Mouse (Mus musculus) cerebral cortex, adult 2 months (tissue): Measurements from ENCODE around the gene Lrrc45.

Experiments
- WGBS: fragments of 180-500 bp; shearing (Covaris S2); methylation state at CpG from one replicate; pipeline ENCODE4 v1.1.7; 2018; 5-methylcytosine and 5-hydroxymethylcytosine counted together

Gene Lrrc45

DNA sequence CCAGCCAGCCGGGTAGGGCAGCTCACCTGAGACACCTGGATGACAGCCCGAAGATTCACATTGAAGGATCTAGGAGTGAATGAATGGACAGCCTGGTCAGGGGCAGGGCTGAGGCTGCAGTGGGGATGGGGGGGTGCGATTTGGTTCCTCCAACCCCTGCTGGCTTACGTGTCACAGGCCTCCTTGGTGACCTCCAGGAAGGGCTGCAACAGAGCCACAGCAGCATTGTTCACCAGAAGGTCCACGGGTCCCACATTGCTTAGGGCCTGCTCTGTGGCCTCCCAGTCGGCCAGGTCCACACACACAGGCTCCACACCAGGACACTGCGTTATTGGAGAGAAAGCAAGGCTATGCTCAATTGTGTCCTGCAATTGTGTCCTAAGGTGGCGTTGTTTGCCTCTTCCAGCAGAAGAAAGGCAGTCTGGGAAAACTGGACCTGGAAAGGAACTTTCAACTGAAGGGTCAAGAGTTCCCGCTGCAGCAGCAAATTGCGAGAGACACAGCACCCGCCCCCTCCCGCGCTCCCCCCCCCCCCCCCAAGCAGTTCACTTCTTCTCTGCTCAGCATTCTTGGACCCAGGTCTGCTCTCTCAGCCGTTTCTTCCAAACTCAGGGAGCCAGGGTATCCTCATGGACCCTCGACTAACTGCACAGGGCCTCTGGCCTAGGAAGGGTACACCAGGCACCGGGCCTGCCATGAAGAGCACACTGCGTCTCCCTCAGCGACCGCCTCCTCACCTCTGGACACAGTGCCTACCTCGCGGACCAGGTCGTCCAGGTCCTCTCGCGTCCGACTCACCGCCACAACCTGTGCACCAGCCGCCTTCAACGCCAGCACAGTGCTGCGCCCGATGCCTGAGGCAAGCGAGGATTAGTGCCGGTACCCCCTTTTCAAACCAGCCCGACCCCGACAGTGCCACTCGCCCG, 12.8 kb downstream of the Lrrc45 start:
- WGBS: 32% methylated on average over 36 of the region's 36 CpGs

DNA sequence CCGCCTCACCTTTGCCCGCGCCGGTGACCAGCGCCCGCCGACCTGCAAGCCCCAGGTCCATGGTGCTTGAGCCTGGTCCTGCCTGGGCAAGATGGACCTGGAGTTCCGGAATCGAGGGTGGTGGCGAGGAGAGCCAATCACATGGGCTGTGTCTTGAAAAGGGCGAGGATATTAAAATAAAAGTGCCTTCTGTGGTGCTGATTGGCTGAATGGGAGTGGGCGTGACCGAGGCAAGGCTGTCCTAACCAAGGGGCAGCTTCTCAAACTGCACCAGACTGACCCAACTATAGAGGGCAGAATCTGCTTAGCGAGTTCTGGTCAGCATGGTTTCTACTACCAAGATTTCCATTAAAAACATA, 13.4 kb downstream of the Lrrc45 start, which contains the start of gene Dcxr:
Gene Dcxr (minus strand): TSS at position 113 of the 359 bp plus-strand sequence.
- WGBS: 7% methylated on average over 14 of the region's 14 CpGs

DNA sequence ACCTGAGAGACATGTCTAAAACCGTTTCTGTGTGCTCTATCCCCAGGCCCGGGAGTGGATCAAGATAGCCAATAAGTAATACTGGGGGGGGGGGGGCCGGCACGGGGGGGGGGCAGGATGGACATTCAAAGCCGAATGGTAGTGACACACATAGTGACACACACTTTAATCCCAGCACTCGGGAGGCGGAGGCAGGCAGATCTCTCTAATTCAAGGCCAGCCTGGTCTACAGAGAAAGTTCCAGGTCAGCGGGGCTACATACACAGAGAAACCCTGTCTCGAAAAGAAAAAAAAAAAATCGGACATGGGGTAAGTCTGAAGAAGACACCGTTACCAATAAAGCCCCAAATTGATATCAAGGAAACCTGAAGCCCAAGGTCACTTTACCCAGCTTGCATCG, 13.8 kb downstream of the Lrrc45 start:
- 61% methylated on average over 12 of the region's 12 CpGs for WGBS

DNA sequence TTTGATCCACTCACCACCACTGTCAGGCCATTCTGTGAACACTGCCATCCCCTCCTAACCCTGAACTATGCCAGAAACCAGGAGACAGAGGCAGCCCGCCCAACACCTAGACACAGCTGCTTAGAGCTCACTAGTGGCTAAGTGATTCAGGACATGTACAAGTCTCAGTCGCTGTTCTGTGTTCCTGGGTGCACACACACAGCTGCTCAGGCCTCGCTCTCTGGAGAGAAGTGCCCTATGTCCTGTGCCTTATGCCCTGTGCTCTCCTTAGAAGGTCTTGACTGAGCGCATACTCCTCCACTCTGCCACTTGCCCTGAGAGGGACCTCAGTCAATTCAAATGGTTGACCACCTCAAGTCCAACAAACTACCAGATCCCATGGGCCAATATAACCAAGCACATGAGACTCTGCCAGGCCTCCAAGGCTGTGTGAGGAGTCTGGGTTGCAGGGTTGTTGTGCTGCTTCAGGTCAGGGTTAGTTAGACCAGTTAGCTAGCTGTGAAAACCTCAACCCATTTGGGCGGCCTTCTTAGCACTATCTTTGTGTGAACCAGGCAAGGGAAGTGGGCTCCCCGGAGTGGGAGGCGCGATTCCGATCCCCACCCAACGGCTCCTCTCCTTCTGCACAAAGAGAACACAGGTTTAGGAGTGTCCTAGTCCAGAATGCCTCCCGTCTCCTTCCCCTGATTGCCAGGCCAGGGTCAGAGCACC, 15.0 kb downstream of the Lrrc45 start:
- WGBS: 79% methylated on average over 11 of the region's 11 CpGs

DNA sequence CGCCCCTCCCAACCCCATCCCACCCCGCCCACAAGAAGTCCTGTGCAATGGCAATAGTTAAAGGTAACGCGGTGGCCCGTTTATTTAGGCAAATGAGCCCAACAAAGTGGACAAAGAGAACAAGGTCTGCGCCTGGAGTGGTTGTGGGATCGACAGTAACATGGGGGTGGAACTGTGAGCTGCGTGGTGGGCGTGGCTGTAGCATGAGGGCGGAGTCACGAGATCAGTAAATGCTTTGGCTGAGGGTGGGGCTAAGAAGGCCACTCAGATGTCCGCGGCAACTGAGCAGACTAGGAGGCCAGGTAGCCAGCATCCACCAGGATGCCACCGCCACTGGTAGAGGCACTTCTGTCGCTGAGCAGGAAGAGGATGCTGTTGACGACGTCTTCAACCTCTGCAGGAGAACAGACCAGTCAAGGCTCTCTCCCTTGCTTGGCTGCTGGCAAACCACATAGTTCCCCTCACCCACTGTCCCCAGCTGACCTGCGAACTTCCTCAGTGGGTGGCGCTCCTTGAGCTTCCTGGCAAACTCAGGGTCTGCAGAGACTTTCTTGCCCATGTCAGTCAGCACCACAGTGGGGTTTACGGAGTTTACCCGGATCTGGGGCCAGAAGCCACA, 15.8 kb downstream of the Lrrc45 start:
- WGBS: 7% methylated on average over 18 of the region's 21 CpGs

DNA sequence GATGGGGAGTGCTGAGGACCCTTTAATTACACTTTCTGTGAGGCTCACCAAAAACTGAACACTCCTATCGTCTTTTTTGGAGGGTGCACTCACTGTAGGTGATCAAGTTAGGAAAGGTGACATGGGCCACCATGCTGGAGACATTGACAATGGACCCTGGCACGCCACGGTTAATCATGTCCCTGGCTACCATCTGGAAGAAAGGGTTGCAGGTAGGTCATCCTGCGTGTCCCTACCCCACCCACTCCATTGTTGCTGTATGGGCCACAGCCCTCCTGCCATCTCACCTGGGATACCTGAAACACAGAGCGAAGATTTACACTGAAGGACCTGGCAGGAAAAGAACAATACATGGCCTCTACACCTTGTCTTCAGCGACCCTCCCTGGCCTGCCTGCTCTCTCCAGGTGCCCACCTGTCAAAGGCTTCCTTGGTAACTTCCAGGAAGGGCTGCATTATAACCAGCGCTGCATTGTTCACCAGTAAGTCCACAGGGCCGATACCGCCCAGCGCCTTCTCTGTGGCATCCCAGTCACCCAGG, 16.7 kb downstream of the Lrrc45 start:
- WGBS: 89% methylated on average over 10 of the region's 10 CpGs

DNA sequence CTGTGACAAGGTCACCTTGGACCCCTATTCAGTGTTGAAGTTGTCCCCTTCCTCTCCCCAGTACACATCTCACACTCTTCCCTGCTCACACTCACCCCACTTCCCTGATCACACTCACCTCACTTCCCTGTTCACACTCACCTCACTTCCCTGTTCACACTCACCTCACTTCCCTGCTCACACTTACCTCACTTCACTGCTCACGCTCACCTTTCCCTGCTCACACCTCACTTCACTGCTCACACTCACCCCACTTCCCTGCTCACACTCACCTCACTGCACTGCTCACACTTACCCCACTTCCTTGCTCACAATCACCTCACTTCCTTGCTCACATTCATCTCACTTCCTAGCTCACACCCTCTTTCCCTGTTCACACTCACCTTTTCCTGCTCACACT, 17.7 kb downstream of the Lrrc45 start:
- WGBS: 100% methylated on average over 1 of the region's 1 CpGs

DNA sequence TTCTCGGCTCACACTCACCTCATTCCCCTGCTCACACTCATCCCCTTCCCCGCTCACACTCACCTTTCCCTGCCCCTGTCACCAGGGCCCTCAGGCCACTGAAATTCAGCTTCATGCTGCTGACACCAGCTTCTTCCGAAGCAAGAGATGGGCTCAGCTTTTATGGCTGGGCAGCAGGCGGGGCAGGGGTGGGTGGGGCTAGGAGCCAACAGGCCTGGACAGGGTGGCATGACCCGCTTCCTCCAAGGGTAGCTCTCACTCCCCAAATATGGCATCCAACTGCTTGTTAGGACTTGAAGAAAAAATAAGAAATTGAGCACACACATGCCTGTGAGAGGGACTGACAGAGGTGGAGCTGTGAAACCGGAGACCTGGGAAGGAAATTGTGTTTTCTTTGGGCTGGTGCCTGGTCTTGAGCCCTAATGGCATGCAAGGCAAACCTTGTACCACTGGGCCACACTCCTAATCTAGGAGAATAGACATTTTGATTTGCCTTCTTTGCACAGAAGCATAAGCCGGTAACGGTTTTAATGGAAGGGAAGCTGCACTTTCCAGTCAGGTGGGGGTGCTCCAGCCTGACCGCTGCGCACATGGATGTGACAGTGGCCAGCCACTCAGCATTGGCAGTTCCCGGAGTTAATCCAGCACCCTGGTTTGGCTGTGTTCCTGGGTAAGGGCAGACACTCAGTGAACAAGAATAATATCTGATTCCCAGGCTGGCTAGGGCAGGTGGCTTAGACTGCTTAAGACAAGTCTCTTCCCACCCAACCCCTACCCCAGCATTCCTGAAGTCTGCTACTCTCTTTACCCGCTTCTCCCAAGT, 18.3 kb downstream of the Lrrc45 start, which contains the start of gene Cbr2:
Gene Cbr2 (minus strand): TSS at position 257 of the 823 bp plus-strand sequence.
- WGBS: 79% methylated on average over 12 of the region's 12 CpGs

DNA sequence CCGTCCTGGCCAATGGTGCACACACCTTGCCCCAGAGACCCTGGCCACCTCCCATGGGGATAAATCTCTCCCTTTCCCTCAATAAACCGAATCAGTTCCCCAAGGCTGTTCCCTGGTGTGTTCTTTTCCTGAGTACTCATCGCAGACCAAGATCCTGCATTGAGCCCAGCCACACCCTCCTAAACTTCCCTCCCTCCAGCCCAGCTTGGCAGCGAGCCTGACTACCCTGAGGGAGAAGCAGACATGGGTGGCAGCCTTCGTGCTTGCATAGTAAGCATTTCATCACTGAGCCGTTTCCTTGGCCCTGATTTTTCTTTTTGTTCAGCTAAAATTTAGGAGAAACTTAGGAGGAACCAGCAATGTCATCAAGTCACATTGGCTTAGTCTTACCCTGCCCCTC, 19.8 kb downstream of the Lrrc45 start:
- WGBS: 43% methylated on average over 6 of the region's 6 CpGs

DNA sequence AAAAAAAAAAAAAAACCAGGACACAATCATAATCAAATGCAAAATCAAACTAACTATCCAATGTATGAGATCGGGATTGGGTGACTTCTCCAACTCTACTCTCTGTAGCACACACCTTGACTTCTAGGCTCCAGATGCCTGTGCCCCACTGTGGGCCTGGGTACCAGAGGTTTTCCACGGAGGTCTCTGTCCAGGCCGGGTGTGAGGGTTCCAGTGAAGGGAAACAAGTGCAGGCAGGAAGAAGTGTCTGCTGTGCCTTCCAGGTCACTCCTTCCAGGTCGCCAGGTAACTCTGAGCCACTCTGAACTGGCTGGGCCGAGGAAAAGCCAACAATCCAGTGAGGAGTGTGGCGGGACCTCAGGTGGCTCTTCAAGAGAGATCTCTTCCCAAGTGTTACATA, 22.7 kb downstream of the Lrrc45 start:
- WGBS: 81% methylated on average over 6 of the region's 6 CpGs

DNA sequence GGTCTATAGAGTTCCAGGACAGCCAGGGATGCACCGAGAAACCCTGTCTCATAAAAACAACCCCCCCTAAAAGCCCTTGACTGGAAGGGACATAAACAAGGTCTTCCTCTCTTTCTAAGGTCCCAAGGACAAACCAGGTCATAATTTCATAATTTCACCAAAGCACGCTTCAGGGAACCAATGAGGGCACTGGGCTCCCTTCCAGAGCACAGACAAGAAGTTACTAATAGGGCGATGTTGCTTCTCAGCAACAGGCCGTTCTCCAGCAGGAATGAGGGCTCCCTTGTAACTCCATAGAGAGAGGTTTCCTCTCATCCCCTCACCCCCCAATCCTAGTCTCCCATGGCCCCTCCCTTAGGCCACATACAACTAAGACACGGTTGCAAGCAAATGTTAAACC, 27.3 kb downstream of the Lrrc45 start:
- 87% methylated on average over 5 of the region's 5 CpGs for WGBS

DNA sequence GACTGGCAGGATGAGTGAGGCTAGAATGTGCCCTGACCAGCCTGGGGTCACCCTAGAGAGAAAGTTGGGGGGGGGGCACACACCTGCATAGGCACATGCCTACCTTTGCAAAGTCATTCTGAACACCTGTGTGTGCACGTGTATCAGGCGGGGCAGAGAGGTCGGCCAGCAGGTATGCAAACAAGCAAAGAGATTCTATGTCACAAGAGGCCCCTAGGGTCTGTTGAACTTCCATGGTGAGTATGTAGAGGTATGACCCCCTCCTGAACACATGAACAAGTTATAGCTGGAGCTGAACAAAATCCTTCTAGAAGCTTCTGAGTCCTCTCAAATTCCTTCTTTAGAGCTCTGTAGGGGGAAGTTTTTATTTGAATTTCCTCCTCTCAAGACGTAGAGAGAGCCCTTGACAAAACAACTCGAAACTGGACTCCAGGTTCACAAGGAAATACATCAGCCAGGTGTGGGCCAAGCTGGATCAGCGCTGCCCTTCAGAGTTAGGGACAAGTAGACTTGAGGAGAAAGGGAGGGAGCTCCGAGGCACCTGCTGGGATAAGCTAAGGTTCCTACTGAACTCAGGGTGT, 30.5 kb downstream of the Lrrc45 start:
- 76% methylated on average over 7 of the region's 7 CpGs for WGBS

DNA sequence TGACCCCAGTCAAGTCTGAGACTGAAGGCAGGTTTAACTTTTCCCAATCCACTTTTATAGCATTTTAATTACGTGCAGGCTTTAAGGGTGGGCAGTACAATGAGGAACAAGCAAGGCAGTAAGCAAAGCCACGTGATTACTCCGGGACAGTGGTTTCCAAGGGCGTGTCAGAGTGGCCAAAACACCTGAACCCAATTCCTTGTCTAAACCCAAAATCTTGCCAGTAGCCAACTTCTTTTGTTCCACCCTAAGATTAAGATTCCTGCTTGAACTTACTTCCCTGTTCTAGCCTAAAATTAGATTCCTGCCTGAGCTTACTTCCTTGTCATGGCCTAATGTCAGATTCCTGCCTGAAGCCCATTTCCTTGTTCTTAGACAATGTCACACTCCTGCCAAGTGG, 34.2 kb downstream of the Lrrc45 start:
- 79% methylated on average over 4 of the region's 4 CpGs for WGBS

DNA sequence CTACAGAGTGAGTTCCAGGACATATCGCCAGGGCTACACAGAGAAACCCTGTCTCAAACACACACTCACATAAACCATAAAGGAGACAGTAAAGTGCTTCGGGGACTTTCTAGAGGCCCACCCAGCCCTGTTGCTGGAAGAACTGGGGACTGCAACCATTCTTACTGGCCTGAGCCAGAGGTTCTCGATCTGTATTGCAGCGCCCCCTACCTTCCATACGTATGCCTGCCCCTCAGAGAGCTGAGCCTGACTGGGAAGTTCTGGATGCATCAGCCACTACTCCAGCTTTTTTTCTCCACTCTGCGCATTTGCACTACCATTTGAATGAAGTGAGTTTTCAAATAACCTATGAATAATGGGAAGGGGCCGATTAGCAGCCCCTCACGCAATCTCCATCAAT, 35.7 kb downstream of the Lrrc45 start:
- WGBS: 58% methylated on average over 8 of the region's 8 CpGs

DNA sequence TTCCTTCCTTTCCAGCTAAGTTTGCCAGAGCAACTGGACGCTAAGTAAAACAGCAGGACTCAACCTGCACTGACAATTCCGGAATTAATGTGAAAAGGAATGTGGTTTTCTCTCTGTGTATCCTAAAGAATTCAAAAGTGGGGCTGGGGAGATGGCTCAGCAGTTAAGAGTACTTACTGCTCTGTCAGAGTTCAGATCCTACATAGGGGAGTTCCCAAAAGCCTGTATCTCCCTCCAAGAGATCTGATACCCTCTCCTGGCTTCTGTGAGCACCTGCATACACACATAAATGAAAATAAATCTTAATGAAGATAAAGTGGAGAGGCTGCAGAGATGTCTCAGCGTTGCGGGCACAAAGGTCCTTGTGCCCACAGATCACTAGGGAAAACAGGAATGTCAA, 37.9 kb downstream of the Lrrc45 start:
- 80% methylated on average over 4 of the region's 4 CpGs for WGBS

DNA sequence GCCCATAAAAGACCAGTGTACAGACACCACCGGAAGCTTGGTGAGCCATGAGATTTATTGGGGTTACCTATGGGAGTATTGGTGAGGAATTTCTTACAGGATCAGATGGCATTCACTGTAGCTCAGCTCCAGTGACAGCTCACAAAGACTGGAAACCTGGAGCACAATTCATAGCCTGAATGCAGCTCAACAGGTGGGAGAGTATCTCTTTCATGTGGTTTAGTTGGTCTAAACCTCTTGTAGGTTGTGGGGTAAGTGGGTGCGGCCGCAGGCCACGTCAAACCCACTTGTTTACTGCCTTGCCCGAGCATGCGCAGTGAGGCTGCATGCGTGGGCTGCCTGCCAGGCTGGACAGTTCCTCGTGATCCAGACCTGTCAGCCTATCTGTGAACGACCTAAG, 46.5 kb downstream of the Lrrc45 start:
- WGBS: 93% methylated on average over 9 of the region's 9 CpGs

DNA sequence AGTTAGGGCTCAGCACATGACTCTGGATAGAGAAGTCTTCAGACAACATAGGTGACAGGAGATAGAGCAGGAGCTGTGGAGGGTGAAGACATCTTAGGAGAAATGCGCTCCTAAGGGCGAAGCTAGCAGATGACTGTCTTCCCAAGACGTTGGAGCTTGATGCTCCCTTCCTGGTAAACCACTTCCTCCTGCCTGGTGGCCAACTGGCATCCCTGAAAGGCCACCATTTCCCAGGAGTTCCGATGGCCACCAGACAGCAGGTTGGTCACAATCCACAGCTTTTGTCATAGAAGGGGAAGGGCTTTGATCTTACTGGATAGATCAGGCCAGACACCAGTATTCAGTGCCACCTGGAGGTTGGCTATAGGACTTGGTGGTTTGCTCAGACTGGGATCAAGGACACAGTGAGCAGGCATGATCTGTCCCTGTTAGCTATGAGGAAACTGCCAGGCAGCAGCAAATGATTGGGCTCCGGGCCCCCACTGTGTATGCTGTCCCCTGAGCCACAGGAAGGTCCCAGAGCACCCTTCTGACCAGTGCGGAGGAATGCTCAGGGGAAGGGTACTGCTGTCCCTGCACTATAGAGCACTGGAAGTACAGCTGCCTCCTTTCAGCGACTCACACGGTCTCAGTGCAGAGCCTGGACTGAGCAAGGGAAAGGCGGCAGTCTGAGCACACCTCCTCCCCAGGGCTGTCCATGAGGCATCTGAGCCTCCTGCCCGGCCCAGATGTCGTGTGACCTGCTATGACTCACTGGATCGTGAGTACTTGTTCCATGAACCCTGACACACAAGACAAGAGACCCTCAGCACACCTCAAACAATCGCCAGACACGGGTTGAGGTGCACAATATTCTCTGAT, 48.3 kb downstream of the Lrrc45 start:
- 72% methylated on average over 14 of the region's 14 CpGs for WGBS

DNA sequence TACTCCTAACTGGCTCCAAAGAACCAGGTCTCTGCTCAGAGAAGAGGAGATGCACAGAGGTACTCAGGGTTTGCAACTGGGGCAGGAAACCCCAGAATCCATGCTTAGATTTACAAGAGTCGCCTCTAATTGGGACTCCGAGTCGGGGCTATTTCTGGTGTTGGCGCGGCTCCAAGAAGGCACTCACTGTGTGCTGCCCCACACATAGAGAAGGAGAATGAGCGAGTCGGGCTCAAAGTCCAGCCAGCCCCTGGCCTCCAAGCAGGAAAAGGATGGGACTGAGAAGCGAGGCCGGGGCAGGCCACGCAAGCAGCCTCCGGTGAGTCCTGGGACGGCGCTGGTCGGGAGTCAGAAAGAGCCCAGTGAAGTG, 48.9 kb downstream of the Lrrc45 start, which contains the start of gene Hmga1b:
Gene Hmga1b (plus strand): TSS at position 123 of the 370 bp plus-strand sequence.
- 15% methylated on average over 14 of the region's 14 CpGs for WGBS

DNA sequence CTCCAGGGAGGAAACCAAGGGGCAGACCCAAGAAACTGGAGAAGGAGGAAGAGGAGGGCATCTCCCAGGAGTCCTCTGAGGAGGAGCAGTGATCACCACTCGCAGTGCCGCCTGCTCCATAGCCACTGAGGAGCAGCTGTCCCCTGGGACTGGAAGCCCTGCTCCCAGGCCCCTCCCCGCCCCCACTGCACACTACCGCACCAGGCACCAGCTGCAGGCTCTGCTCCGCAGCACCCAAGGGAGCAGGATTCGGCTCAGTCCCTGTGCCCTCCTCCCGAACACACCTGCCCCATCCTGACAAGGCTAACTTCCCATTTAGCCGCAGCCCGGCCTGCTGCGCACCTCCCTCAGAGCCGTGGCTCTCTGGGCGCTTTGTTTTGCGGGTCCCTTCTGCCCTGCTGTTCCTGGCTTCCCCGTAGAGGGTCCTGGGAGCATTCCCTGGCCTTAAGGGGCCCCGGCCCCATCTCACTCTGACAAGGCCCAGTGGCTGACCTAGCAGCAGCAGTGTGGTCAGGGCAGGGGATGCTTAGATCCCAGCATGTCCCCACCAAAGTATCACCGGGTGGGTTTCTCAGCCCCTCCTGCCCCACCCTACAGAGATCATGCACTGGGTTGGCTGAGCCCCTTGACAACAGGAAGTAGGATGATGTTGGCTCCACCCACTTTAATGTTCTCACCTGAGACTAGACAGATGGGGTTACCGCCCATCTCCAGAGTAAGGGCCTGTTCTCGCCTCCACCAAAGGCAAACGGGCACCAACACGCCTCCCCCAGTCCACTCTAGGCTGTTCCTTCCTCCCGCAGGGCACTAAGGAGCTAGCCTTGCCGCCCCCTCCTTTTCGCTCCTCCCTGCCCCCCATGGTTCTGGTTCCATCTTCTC, 49.6 kb downstream of the Lrrc45 start:
- WGBS: 35% methylated on average over 8 of the region's 23 CpGs
